Mouse (Mus musculus) hindbrain, embryonic 13.5 days (tissue): ENCODE results near the gene Pknox1. TPM values are rescaled to one million over a fixed set of nuclear protein-coding genes. Genes with fewer than 3 reads are reported as not detected.
"Not testable (repeated sequence)": the region's sequence is repeated elsewhere in the genome, so short reads cannot be mapped to it uniquely, and the experiment has no call there.

Source experiments
- ATAC-seq: fragments of 200-750 bp; cut with Nextera tagmentation; 2 replicates; pipeline ENCODE4 v1.8.0; 2017; ENCODE audit warnings: moderate TSS enrichment; ENCODE audit not compliant: low FRiP score
- H3K27ac ChIP-seq: fragments of 300-500 bp; sonication (generic); 2 replicates; pipeline ENCODE4 v1.5.1; 2015; ENCODE audit warnings: inconsistent platforms, mild to moderate bottlenecking, moderate library complexity
- H3K27me3 ChIP-seq: fragments of 300-500 bp; sonication (generic); 2 replicates; pipeline ENCODE4 v1.6.1; 2015; ENCODE audit warnings: mild to moderate bottlenecking, inconsistent platforms
- H3K36me3 ChIP-seq: fragments of 300-500 bp; sonication (generic); 2 replicates; pipeline ENCODE4 v1.6.1; 2015; ENCODE audit warnings: mild to moderate bottlenecking, inconsistent platforms
- H3K4me1 ChIP-seq: fragments of 300-500 bp; sonication (generic); replicated peaks from 2 replicates; pipeline ENCODE4 v1.6.1; 2015; ENCODE audit warnings: inconsistent platforms
- H3K4me2 ChIP-seq: fragments of 300-500 bp; sonication (generic); 2 replicates; pipeline ENCODE4 v1.6.1; 2015; ENCODE audit warnings: inconsistent platforms, mild to moderate bottlenecking, moderate library complexity
- H3K4me3 ChIP-seq: fragments of 300-500 bp; sonication (generic); 2 replicates; pipeline ENCODE4 v1.5.1; 2015; ENCODE audit warnings: mild to moderate bottlenecking, inconsistent platforms
- H3K9ac ChIP-seq: fragments of 300-500 bp; sonication (generic); 2 replicates; pipeline ENCODE4 v1.6.1; 2015; ENCODE audit warnings: mild to moderate bottlenecking, inconsistent platforms
- H3K9me3 ChIP-seq: fragments of 300-500 bp; sonication (generic); 2 replicates; pipeline ENCODE4 v1.6.1; 2016; ENCODE audit warnings: inconsistent platforms
- WGBS: fragments of 180-500 bp; shearing (Covaris S2); methylation state at CpG from one replicate; pipeline ENCODE4 v1.1.7; 2015; 5-methylcytosine and 5-hydroxymethylcytosine counted together
- polyA plus RNA-seq: library from polyadenylated mRNA; unstranded; fragments of >200 nt; fragmentation: Nextera tagmentation; extraction: Ambion mirVana; gene quantifications from 2 replicates; pipeline ENCODE4 v1.2.1, GENCODE M21; 2015

The Pknox1 gene
- polyA plus RNA-seq, 1 experiment from 2014 or later: 42.5 TPM

DNA sequence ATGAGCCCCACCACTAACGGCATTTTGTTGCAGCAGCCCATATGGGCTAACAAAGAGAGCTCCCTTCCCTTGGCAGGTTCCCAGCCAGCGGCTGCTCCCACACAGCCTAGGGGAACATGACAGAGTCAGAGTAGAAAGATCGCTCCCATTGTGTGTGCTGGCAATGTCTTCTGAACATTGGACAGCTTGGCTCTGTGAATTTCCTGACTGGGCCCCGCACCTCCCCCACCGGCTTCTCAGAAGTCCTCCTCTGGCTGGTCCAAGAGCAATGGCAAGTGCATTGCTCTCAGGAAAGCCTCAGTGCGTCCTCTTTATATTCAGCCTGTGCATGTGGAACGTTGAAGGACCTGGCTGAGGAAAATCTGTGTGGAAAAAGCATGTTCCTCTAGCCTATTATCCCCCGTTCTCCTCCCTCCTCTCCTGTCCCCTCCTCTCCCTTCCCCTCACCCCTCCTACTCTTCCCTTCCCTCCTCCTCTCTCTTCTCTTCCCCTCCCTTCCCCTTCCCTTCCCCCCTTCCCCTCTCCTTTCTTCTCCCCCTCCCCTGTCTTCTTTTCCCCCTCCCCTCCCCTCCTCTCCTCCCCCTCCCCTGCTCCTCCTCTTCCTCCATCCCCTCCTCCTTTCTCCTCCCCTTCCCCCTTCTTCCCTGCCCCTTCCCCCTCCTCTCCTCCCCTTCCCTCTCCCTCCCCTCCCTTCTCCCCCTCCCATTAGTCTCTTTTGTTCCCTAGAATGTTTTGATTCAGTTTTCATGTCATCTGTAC lies 28.5 kb upstream of the Pknox1 start:
- Histone ChIP-seq H3K9ac (peak overlapping the region; percentile 43), H3K27ac (peak overlapping the region; percentile 95), H3K27me3 (no peaks in the 10 kb centered on the region), H3K4me2 (peak overlapping the region; percentile 11; the same call in 1 of the 2 replicates), H3K4me3 (no peak overlapping the region), H3K36me3 (peaks cover 13% of the 10 kb centered on the region), H3K9me3 (no peaks in the 10 kb centered on the region), H3K4me1 (peaks cover 18% of the 10 kb centered on the region)
- peak; percentile 91 for ATAC-seq
- WGBS: 14% methylated on average over 8 of the region's 8 CpGs

GRCm38 (mm10) chr17:31540101-31540500 lies 24.4 kb upstream of the Pknox1 start:
- H3K9me3 ChIP-seq: no peaks in the 10 kb centered on the region
- WGBS: 63% methylated on average over 3 of the region's 3 CpGs
- no peak for ATAC-seq
- no peak overlapping the region for H3K4me3 ChIP-seq
- H3K27me3 ChIP-seq: no peaks in the 10 kb centered on the region
- H3K36me3 ChIP-seq: no peaks in the 10 kb centered on the region
- H3K4me1 ChIP-seq: peaks cover 33% of the 10 kb centered on the region
- no peak overlapping the region for H3K4me2 ChIP-seq
- peak overlapping the region; percentile 76 for H3K27ac ChIP-seq
- H3K9ac ChIP-seq: no peak overlapping the region

DNA sequence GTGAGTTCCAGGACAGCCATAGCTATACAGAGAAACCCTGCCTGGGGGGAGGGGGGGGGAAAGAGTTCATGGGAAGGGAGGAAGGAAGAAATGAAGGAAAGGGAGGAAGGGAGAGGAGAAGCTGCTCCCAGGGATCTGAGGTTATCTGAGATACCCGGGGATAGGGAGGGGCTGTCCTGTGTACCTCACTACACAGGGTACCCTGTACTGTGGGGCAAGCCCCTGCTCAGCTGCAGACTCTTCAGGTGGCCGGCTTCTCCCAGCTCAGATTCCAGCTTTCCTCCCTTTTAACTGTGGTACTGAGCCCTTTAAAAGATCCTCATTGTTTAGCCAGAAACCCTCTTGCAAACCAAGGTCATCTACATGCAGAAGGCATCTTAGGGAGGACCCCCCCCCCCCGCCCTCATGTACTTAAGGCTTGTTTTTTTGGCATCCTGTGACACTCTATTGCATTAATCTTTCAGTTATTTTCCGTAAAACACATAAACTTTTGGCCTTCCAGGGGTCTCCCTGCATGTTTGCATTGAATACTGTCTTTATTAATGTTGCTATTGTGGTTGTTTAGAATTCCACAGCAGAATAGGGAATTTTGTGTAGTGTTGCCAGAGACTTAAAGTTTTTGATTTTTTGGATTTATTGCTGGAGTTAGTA lies 23.6 kb upstream of the Pknox1 start:
- Histone ChIP-seq H3K27ac (peak overlapping the region; percentile 76), H3K4me3 (no peak overlapping the region), H3K4me1 (peaks cover 25% of the 10 kb centered on the region), H3K27me3 (no peaks in the 10 kb centered on the region), H3K4me2 (no peak overlapping the region), H3K9ac (no peak overlapping the region), H3K9me3 (no peaks in the 10 kb centered on the region), H3K36me3 (no peaks in the 10 kb centered on the region)
- WGBS: 50% methylated on average over 4 of the region's 4 CpGs
- no peak for ATAC-seq

- 0 out of 2 replicates have a peak, but pooled peaks have one; percentile 30 for ATAC-seq
- 11% methylated on average over 6 of the region's 6 CpGs for WGBS
- Histone ChIP-seq H3K4me2 (no peak overlapping the region), H3K9ac (0 out of 2 replicates have a peak overlapping the region, but pooled peaks have one; percentile 9), H3K4me3 (no peak overlapping the region), H3K27me3 (no peaks in the 10 kb centered on the region), H3K9me3 (no peaks in the 10 kb centered on the region), H3K36me3 (no peaks in the 10 kb centered on the region), H3K27ac (peak overlapping the region; percentile 76), H3K4me1 (peaks cover 23% of the 10 kb centered on the region)
Observed at GRCm38 (mm10) chr17:31541460-31541831, 23.1 kb upstream of the Pknox1 start.

GRCm38 (mm10) chr17:31543574-31543973 lies 21.0 kb upstream of the Pknox1 start:
- peaks cover 29% of the 10 kb centered on the region for H3K4me1 ChIP-seq
- H3K36me3 ChIP-seq: no peaks in the 10 kb centered on the region
- H3K9ac ChIP-seq: no peak overlapping the region
- no peaks in the 10 kb centered on the region for H3K9me3 ChIP-seq
- no peak for ATAC-seq
- no peaks in the 10 kb centered on the region for H3K27me3 ChIP-seq
- 25% methylated on average over 6 of the region's 6 CpGs for WGBS
- H3K4me2 ChIP-seq: no peak overlapping the region
- H3K27ac ChIP-seq: peak overlapping the region; percentile 63
- H3K4me3 ChIP-seq: no peak overlapping the region

DNA sequence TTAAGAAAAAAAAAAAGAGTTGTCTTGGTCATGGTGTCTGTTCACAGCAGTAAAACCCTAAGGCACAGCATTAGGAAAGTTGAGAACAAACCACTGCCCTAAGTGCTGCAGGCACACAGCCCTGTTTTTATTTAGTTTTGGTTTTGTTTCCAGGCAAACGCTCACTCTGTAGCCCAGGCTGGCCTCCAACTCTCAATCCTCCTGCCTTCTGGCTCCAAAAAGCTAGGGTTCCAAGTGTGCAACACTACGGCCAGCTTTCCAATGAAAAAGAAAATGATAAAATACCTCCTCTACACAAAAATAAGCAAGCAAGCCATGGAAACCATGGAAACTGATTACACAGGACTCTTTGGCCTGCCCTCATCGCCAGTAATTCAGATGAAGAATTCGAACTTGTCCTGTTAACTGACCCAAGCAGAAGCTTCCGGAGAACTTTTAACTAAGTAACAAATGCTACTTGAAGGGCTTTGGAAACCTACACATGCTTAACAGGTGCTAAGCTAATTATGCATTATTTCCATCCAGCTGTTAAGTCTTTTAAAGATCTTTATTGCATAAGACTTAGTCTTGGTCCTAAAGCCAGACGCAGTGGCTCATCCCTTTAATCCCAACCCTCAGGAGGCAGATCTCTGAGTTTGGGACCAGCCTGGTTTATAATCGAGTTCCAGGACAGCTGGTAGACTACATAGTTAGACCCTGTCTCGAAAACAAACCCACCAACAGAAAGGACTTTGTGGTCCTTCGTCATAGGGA lies 17.9 kb upstream of the Pknox1 start:
- H3K9ac ChIP-seq: no peak overlapping the region
- H3K36me3 ChIP-seq: no peaks in the 10 kb centered on the region
- no peak overlapping the region for H3K4me3 ChIP-seq
- no peaks in the 10 kb centered on the region for H3K9me3 ChIP-seq
- H3K4me2 ChIP-seq: no peak overlapping the region
- no peak overlapping the region for H3K27ac ChIP-seq
- ATAC-seq: no peak
- H3K27me3 ChIP-seq: no peaks in the 10 kb centered on the region
- peaks cover 26% of the 10 kb centered on the region for H3K4me1 ChIP-seq
- WGBS: 91% methylated on average over 9 of the region's 9 CpGs

DNA sequence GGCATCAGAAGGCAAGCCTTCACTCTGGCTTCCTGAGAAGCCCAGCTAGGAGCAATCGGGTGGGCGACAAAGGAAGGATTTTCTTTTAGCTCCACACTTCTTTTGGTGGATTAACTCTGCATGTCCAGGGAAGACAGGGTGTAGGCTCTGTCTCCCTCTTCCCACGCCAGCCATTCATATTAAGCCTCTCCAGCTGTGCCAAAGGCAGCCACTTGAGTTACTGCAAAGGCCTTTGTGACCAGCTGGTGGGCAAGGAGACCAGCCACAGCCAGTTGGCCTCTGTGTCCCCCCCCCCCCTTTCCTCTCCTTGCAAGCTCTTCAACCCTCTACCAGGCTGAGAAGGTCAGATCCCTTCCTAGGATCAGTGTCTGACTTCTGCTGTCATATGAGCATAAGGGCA lies 16.6 kb upstream of the Pknox1 start:
- Histone ChIP-seq H3K4me2 (no peak overlapping the region), H3K4me3 (no peak overlapping the region), H3K9me3 (no peaks in the 10 kb centered on the region), H3K27me3 (no peaks in the 10 kb centered on the region), H3K9ac (no peak overlapping the region), H3K4me1 (peaks cover 23% of the 10 kb centered on the region; the same call in 1 of the 2 replicates), H3K36me3 (no peaks in the 10 kb centered on the region), H3K27ac (no peak overlapping the region)
- 66% methylated on average over 3 of the region's 3 CpGs for WGBS
- ATAC-seq: no peak

GRCm38 (mm10) chr17:31549389-31549788 lies 15.1 kb upstream of the Pknox1 start:
- WGBS: 63% methylated on average over 8 of the region's 8 CpGs
- H3K9ac ChIP-seq: no peak overlapping the region
- H3K4me2 ChIP-seq: no peak overlapping the region
- H3K4me1 ChIP-seq: 0 out of 2 replicates have a peak, but pooled peaks cover 11% of the 10 kb centered on the region
- H3K27ac ChIP-seq: 0 out of 2 replicates have a peak overlapping the region, but pooled peaks have one; percentile 30
- no peaks in the 10 kb centered on the region for H3K36me3 ChIP-seq
- H3K9me3 ChIP-seq: no peaks in the 10 kb centered on the region
- H3K4me3 ChIP-seq: no peak overlapping the region
- ATAC-seq: no peak
- H3K27me3 ChIP-seq: no peaks in the 10 kb centered on the region

DNA sequence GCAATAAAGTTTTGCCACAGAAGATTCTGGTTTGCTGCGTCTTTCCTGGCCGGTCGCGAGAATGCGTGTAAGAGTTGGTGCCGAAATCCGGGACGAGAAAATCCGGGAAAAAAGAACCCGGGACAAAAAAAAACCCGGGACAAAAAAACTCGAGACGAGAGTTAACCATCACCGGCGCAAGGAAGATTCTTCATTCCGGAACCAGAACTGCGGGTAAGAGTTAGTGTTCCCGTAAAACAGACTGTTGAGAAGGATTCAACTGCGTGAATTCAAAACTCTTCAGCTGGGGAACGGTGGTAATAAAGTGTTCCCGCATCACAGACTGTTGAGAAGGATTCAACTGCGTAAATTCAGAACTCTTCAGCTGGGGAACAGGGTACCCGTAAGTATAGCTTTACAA lies 11.9 kb upstream of the Pknox1 start:
- not testable (repeated sequence) for H3K36me3 ChIP-seq, H3K9ac ChIP-seq, H3K4me3 ChIP-seq, ATAC-seq, H3K9me3 ChIP-seq, H3K27ac ChIP-seq, H3K4me2 ChIP-seq, H3K27me3 ChIP-seq
- peaks cover 26% of the 10 kb centered on the region for H3K4me1 ChIP-seq
- WGBS: 96% methylated on average over 23 of the region's 23 CpGs

GRCm38 (mm10) chr17:31556253-31556652 lies 8.3 kb upstream of the Pknox1 start:
- peaks cover 25% of the 10 kb centered on the region for H3K4me1 ChIP-seq
- no peak overlapping the region for H3K4me3 ChIP-seq
- no peak overlapping the region for H3K9ac ChIP-seq
- ATAC-seq: no peak
- peak overlapping the region; percentile 71; the same call in 1 of the 2 replicates for H3K27ac ChIP-seq
- H3K27me3 ChIP-seq: no peaks in the 10 kb centered on the region
- WGBS: 59% methylated on average over 4 of the region's 4 CpGs
- no peak overlapping the region for H3K4me2 ChIP-seq
- no peaks in the 10 kb centered on the region for H3K9me3 ChIP-seq
- H3K36me3 ChIP-seq: no peaks in the 10 kb centered on the region

GRCm38 (mm10) chr17:31557124-31557880 lies 7.2 kb upstream of the Pknox1 start:
- peaks cover 25% of the 10 kb centered on the region for H3K4me1 ChIP-seq
- no peaks in the 10 kb centered on the region for H3K9me3 ChIP-seq
- no peaks in the 10 kb centered on the region for H3K27me3 ChIP-seq
- peak; percentile 58; the same call in 1 of the 2 replicates for ATAC-seq
- no peak overlapping the region for H3K4me3 ChIP-seq
- H3K4me2 ChIP-seq: no peak overlapping the region
- no peak overlapping the region for H3K9ac ChIP-seq
- 52% methylated on average over 11 of the region's 11 CpGs for WGBS
- no peaks in the 10 kb centered on the region for H3K36me3 ChIP-seq
- H3K27ac ChIP-seq: peak overlapping the region; percentile 71
